Mouse (Mus musculus) gastrocnemius, adult 18-20 months (tissue): Measurements from ENCODE around the gene R3hdm1. TPM values are rescaled to one million over a fixed set of nuclear protein-coding genes. Genes with fewer than 3 reads are reported as not detected.

ENCODE experiments used
- DNase-seq: peaks from one replicate; pipeline ENCODE4 v3.0.0; 2021; ENCODE audit warnings: low spot score
- long read RNA-seq, 2 experiments: library from polyadenylated mRNA; stranded (forward); transcript quantifications; one replicate each; pipeline ENCODE4 v2.0.0; 2021
- total RNA-seq, 2 experiments: library from RNA; stranded (reverse); gene quantifications; 2 replicates each; pipeline ENCODE4 v1.2.3; 2021

Gene R3hdm1
- 10 to 100 TPM; 69.7 to 78.6 TPM for total RNA-seq
- long read RNA-seq, experiment 1, full-length matches to known transcripts = 12 of 59 reads
- long read RNA-seq, experiment 1, partial matches to known transcripts = 9 of 59 reads
- long read RNA-seq, experiment 1, other reads (novel, unspliced or antisense) = 38 of 59 reads
- long read RNA-seq, experiment 2, full-length matches to known transcripts = 7 of 39 reads
- long read RNA-seq, experiment 2, partial matches to known transcripts = 8 of 39 reads
- long read RNA-seq, experiment 2, other reads (novel, unspliced or antisense) = 24 of 39 reads

GRCm38 (mm10) chr1:128102641-128103461 lies at the start of gene R3hdm1, which contains the start of gene Zranb3:
Gene R3hdm1, plus strand, starts transcription at chr1:128103301.
Gene Zranb3, minus strand, starts transcription at chr1:128103047.
- peak; percentile 99 for DNase-seq

GRCm38 (mm10) chr1:128057269-128057668 lies 45.8 kb upstream of the R3hdm1 start:
- DNase-seq = no peak

- no peak for DNase-seq
These were observed 44.5 kb upstream of the R3hdm1 start for GRCm38 (mm10) chr1:128058625-128059024.

- DNase-seq = no peak
These were observed 42.3 kb upstream of the R3hdm1 start for GRCm38 (mm10) chr1:128060655-128061344.

GRCm38 (mm10) chr1:128061401-128061800 lies 41.7 kb upstream of the R3hdm1 start:
- DNase-seq = no peak

GRCm38 (mm10) chr1:128062167-128062566 lies 40.9 kb upstream of the R3hdm1 start:
- no peak for DNase-seq

GRCm38 (mm10) chr1:128064716-128065115 lies 38.4 kb upstream of the R3hdm1 start:
- DNase-seq = no peak

- DNase-seq = no peak
These were observed 34.1 kb upstream of the R3hdm1 start for GRCm38 (mm10) chr1:128068945-128069397.

GRCm38 (mm10) chr1:128070003-128070402 lies 33.1 kb upstream of the R3hdm1 start:
- DNase-seq = no peak

- DNase-seq = no peak
These were observed 30.1 kb upstream of the R3hdm1 start for GRCm38 (mm10) chr1:128073051-128073450.

- no peak for DNase-seq
These were observed 26.2 kb upstream of the R3hdm1 start for GRCm38 (mm10) chr1:128076791-128077479.

- no peak for DNase-seq
These were observed 25.3 kb upstream of the R3hdm1 start for GRCm38 (mm10) chr1:128077788-128078187.

GRCm38 (mm10) chr1:128078646-128079045 lies 24.5 kb upstream of the R3hdm1 start:
- DNase-seq = peak; percentile 59

GRCm38 (mm10) chr1:128080936-128081696 lies 22.0 kb upstream of the R3hdm1 start:
- DNase-seq = peak; percentile 50

GRCm38 (mm10) chr1:128081873-128082272 lies 21.2 kb upstream of the R3hdm1 start:
- no peak for DNase-seq

- no peak for DNase-seq
These were observed 20.3 kb upstream of the R3hdm1 start for GRCm38 (mm10) chr1:128082800-128083199.

- DNase-seq = no peak
These were observed 8.4 kb upstream of the R3hdm1 start for GRCm38 (mm10) chr1:128094686-128095085.

GRCm38 (mm10) chr1:128098309-128098708 lies 4.8 kb upstream of the R3hdm1 start:
- DNase-seq = no peak

- DNase-seq = no peak
These were observed 855 bp upstream of the R3hdm1 start for GRCm38 (mm10) chr1:128102251-128102640.

- no peak for DNase-seq
These were observed 503 bp downstream of the R3hdm1 start for GRCm38 (mm10) chr1:128103520-128104088.
